Mouse (Mus musculus) midbrain, embryonic 14.5 days (tissue): ENCODE data around the gene Pde6d. TPM values are rescaled to one million over a fixed set of nuclear protein-coding genes. Genes with fewer than 3 reads are reported as not detected.

Experiments
- ATAC-seq: fragments of 200-750 bp; cut with Nextera tagmentation; 2 replicates; pipeline ENCODE4 v1.8.0; 2017; ENCODE audit warnings: moderate number of reproducible peaks, moderate library complexity; ENCODE audit not compliant: low FRiP score, low TSS enrichment
- DNase-seq: peaks from one replicate; pipeline ENCODE4 v3.0.0-alpha.2; 2015
- H3K27ac ChIP-seq: fragments of 300-500 bp; sonication (generic); replicated peaks from 2 replicates; pipeline ENCODE4 v1.5.1; 2014; ENCODE audit warnings: mild to moderate bottlenecking, low read depth, low read length, moderate library complexity
- H3K27me3 ChIP-seq: fragments of 300-500 bp; sonication (generic); 2 replicates; pipeline ENCODE4 v1.6.1; 2014; ENCODE audit warnings: low read length, control low read depth, mixed read lengths; ENCODE audit not compliant: control insufficient read depth, insufficient read depth
- H3K36me3 ChIP-seq: fragments of 300-500 bp; sonication (generic); 2 replicates; pipeline ENCODE4 v1.6.1; 2014; ENCODE audit warnings: low read length, control low read depth; ENCODE audit not compliant: control insufficient read depth, insufficient read depth
- H3K4me1 ChIP-seq: fragments of 300-500 bp; sonication (generic); 2 replicates; pipeline ENCODE4 v1.6.1; 2014; ENCODE audit warnings: mild to moderate bottlenecking, antibody characterized with exemption, low read length, control low read depth; ENCODE audit not compliant: control insufficient read depth, insufficient read depth
- H3K4me2 ChIP-seq: fragments of 300-500 bp; sonication (generic); 2 replicates; pipeline ENCODE4 v1.6.1; 2014; ENCODE audit warnings: mild to moderate bottlenecking, low read length, moderate library complexity
- H3K4me3 ChIP-seq: fragments of 300-500 bp; sonication (generic); replicated peaks from 2 replicates; pipeline ENCODE4 v1.5.1; 2014; ENCODE audit warnings: low read depth, low read length
- H3K9ac ChIP-seq: fragments of 300-500 bp; sonication (generic); replicated peaks from 2 replicates; pipeline ENCODE4 v1.6.1; 2014; ENCODE audit warnings: mild to moderate bottlenecking, low read length, moderate library complexity
- H3K9me3 ChIP-seq: fragments of 300-500 bp; sonication (generic); 2 replicates; pipeline ENCODE4 v1.6.1; 2016; ENCODE audit warnings: low read length, control low read depth, mixed read lengths; ENCODE audit not compliant: control insufficient read depth
- whole genome bisulfite sequencing: fragments of 180-500 bp; shearing (Covaris S2); extraction: QIAGEN DNeasy Blood & Tissue Kit; methylation state at CpG from one replicate; pipeline ENCODE4 v1.1.7; 2014; 5-methylcytosine and 5-hydroxymethylcytosine counted together
- polyA plus RNA-seq: library from polyadenylated mRNA; unstranded; fragments of >200 nt; fragmentation: Nextera tagmentation; extraction: Ambion mirVana; gene quantifications from 2 replicates; pipeline ENCODE4 v1.2.1, GENCODE M21; 2014

Pde6d gene
- polyA plus RNA-seq, 1 experiment from 2014 or later = 89.1 TPM

DNA sequence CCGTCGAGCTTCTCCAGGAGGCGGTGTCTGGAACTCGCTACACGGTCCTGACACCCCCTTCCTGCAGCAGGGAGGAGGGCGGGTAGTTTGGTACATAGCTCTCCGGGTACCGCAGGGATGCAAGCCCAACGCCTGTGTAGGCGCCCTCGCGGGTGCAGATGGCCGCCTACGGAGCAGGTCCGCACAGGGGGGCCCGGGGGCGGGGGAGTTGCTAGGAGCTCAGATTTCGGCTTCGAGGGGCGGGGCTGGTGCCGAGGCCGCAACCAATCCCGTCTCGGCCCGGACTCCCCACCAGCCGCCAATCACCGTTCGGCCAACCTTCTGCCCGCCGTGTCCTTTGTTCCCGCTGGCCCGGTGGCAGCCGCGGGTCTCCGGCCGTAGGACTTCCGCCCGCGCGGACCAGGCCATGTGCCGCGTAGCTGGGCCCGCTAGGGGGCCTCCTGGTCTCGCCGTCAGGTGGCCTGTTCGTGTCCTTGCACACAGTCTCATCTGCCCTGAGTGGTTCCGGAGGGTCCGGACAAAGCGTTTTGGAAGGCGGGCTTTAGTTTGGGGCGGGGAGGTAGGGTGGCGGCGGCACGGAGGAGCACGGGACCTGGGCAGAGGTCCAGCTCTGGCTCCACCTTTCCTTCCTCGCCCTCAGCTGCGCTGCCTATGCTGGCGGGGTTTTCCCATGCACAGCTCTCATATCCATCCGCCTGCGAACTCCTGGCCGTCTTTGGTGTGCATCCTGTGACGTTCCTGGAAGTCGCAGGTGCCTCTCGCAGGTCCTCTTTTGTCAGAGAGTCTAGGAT, 78.3 kb downstream of the Pde6d start:
- Histone ChIP-seq H3K27ac (peak overlapping the region; percentile 97), H3K4me2 (peak overlapping the region; percentile 84), H3K4me1 (peaks cover 25% of the 10 kb centered on the region), H3K36me3 (no peaks in the 10 kb centered on the region), H3K9me3 (no peaks in the 10 kb centered on the region), H3K9ac (peak overlapping the region; percentile 84), H3K4me3 (peak overlapping the region; percentile 46), H3K27me3 (no peaks in the 10 kb centered on the region)
- peak; percentile 90 for ATAC-seq
- peak; percentile 95 for DNase-seq
- WGBS = under 1% methylated on average over 63 of the region's 64 CpGs

DNA sequence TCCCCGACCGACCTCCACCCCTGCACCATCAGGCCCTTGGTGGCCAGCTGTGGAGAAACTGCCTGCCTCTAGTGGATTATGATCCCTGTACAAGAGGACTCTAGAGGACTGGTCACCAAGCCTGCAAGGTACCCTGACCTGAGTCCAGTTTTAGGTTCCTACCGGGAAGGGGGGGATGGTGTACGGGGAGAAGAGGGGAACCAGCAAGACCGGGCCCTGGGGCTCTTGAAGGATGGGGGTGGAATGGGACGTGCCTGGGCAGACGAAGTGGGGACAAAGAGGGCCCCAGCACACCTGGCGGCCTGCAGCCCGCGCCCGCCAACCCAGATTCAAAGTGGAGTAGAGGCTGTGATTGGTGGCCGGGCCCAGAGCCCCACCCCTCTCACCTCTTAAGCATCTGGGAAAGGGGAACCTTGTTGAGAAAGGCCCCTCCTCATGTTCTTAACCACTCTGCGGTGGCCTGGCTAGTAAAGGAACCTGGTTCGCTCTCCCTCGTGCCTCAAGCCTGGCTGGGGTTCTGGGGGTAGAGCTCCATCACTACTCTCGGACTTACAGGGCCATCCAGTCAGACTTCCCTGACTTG, 79.2 kb downstream of the Pde6d start:
- H3K9me3 ChIP-seq = no peaks in the 10 kb centered on the region
- peak overlapping the region; percentile 84 for H3K4me2 ChIP-seq
- H3K36me3 ChIP-seq = no peaks in the 10 kb centered on the region
- H3K4me3 ChIP-seq = peak overlapping the region; percentile 46
- no peaks in the 10 kb centered on the region for H3K27me3 ChIP-seq
- 7% methylated on average over 16 of the region's 16 CpGs for WGBS
- ATAC-seq = peak; percentile 6
- H3K4me1 ChIP-seq = peaks cover 25% of the 10 kb centered on the region
- peak; percentile 48 for DNase-seq
- H3K27ac ChIP-seq = peak overlapping the region; percentile 97
- H3K9ac ChIP-seq = peak overlapping the region; percentile 84

DNA sequence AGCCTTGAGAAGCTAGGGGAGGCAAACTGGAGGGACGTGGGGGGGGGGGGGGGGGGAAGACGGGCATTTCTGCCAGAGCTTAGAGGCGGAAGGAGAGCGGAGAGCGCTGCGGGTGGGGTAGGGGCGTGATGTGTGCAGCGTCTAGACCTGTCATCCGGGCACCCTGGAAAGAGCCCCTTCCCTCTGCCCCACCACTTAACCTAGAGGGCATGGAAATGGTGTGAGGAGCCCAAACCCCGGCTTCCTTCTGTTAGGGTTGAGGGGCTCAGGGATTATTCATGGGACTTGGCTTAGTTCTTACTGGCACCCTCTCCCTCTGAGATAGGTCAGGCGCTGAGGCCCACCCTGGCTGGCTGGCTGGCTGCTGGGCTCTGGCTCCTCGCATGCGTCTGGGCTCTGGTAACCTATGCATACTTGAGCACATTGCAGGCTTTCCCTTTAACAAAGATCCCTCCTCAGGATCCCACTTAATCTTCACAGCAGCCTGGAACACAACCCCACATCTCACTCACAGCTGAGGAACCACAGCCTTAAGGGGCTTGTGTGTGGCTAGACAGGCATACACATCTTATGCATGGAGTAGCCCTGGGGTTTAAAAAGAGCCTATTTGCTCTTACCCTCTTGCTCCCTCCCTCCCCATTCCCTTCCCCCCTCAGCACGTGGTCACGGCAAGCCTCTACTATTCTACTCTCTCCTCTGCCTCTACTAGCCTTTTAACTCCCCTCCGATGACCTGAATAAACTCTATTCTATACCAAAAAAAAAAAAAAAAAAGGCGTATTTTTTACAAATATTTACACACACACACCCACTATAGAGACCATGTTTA, 80.0 kb downstream of the Pde6d start:
- H3K27me3 ChIP-seq = no peaks in the 10 kb centered on the region
- H3K9me3 ChIP-seq = no peaks in the 10 kb centered on the region
- H3K27ac ChIP-seq = peak overlapping the region; percentile 67
- peak overlapping the region; percentile 10; the same call in 1 of the 2 replicates for H3K4me2 ChIP-seq
- H3K4me1 ChIP-seq = peaks cover 25% of the 10 kb centered on the region
- DNase-seq = no peak
- WGBS = 15% methylated on average over 16 of the region's 17 CpGs
- no peak for ATAC-seq
- no peak overlapping the region; the same call in 1 of the 2 replicates for H3K9ac ChIP-seq
- H3K36me3 ChIP-seq = no peaks in the 10 kb centered on the region
- H3K4me3 ChIP-seq = no peak overlapping the region

DNA sequence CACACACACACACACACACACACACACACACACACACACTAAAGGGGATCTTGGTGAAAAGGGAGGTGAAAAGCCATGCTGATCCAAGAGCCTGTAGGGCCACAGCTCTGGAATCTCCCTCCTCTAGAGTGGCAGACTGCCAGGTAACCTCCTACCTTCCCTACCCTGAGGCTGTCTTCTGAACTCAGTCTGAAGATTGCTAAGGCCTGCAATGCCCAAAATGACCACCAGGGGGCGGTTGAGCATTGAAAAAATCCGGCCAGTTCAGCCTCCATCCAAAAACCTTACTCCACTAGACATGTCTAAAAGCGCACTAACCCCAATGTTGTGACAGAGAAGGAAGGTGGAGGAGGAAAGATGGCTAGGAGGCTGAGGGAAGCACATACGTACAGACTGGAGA, 80.9 kb downstream of the Pde6d start:
- Histone ChIP-seq H3K9me3 (no peaks in the 10 kb centered on the region), H3K4me3 (no peak overlapping the region), H3K36me3 (no peaks in the 10 kb centered on the region), H3K27me3 (no peaks in the 10 kb centered on the region), H3K4me1 (peaks cover 25% of the 10 kb centered on the region), H3K9ac (no peak overlapping the region), H3K4me2 (0 out of 2 replicates have a peak overlapping the region, but pooled peaks have one; percentile 16), H3K27ac (peak overlapping the region; percentile 67)
- DNase-seq (peak; percentile 94), ATAC-seq (0 out of 2 replicates have a peak, but pooled peaks have one; percentile 0)
- WGBS = under 1% methylated on average over 4 of the region's 4 CpGs

DNA sequence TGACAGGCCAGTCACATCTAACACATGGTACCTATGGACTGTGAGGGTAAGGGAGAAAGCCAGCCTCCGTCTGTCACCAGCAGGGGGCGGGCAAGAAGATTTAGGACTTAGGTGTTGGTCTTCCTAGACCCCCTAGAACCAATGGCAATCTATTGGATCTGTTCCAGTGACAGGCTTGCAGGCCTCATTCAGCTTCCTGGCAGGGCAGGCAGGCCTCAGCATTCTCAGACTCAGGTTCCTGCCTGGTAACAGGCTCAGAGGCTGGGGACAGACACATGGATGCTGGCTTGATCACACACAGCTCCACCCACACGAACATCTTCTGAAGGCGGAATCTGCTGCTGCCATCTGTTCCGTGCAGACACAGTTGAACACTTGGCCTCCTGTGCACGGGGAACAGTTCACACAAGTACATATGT, 81.3 kb downstream of the Pde6d start:
- no peaks in the 10 kb centered on the region for H3K27me3 ChIP-seq
- no peaks in the 10 kb centered on the region for H3K9me3 ChIP-seq
- H3K4me3 ChIP-seq = no peak overlapping the region
- H3K4me2 ChIP-seq = no peak overlapping the region
- DNase-seq = peak; percentile 74
- 0 out of 2 replicates have a peak overlapping the region, but pooled peaks have one; percentile 32 for H3K27ac ChIP-seq
- ATAC-seq = no peak
- 34% methylated on average over 6 of the region's 6 CpGs for WGBS
- peaks cover 25% of the 10 kb centered on the region for H3K4me1 ChIP-seq
- no peak overlapping the region for H3K9ac ChIP-seq
- no peaks in the 10 kb centered on the region for H3K36me3 ChIP-seq

DNA sequence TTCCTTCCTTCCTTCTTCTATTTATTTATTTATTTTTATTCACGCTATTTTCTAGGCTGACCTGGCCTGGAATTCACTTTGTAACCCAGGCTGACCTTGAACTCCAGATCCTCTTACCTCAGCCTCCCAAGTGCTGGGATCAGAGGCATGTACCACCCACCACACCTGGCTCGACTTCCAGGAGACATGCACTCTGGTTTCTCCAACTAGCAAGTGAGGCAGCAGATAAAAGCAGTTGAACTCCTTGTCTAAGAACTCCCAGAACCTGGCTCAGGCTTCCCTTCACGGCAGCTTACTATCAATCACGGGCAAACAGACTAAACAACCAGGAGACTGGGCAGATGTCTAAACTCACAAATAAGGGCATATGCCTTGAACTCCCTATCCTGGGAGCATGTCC, 81.7 kb downstream of the Pde6d start:
- WGBS = 71% methylated on average over 4 of the region's 4 CpGs
- Histone ChIP-seq H3K36me3 (no peaks in the 10 kb centered on the region), H3K27ac (no peak overlapping the region), H3K9ac (no peak overlapping the region), H3K4me1 (peaks cover 25% of the 10 kb centered on the region), H3K4me2 (no peak overlapping the region), H3K27me3 (no peaks in the 10 kb centered on the region), H3K9me3 (no peaks in the 10 kb centered on the region), H3K4me3 (no peak overlapping the region)
- DNase-seq = no peak
- no peak for ATAC-seq

DNA sequence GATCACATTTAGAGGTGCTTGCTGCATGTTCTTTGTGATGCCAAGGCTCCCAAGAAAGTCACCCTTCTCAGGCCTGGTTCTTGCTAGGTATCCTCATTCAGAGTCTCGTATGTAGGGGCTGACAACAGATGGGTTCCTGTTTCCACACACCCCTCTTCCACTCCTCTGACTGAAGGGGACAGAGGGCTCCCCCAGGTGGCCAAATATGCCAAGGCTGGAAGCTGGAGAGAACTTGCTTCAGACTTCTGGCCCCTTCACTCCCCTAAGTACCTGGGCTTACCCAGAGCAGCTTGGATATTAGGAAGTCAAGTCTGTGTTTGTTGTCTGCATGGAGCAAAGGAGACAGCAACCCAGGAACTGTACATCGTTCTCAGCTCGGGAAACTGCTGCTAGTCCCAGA, 82.5 kb downstream of the Pde6d start:
- ATAC-seq = no peak
- WGBS = 44% methylated on average over 3 of the region's 3 CpGs
- H3K4me1 ChIP-seq = peaks cover 17% of the 10 kb centered on the region
- H3K4me2 ChIP-seq = no peak overlapping the region
- H3K9me3 ChIP-seq = no peaks in the 10 kb centered on the region
- no peak overlapping the region for H3K27ac ChIP-seq
- H3K27me3 ChIP-seq = no peaks in the 10 kb centered on the region
- no peak overlapping the region for H3K4me3 ChIP-seq
- no peak overlapping the region for H3K9ac ChIP-seq
- DNase-seq = peak; percentile 65
- no peaks in the 10 kb centered on the region for H3K36me3 ChIP-seq

DNA sequence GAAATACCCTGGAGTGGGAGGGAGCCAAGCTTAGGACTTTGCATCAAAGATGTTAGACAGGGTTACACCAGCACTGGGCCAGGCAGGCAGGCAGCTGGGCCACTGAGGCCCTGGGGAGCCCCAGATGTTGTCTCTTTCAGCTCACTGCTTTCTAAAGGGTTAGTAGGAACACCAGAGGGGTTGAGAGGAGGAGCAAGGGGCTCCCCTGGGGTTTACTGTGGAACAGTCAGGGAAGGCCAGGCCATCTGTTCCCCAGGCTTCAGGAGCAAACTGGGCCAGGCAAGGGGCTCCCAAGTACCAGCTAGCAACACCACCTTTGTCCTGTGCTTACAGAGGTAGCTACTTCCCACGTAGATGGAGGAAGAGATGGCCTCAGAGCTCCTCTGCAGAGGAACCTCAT, 83.8 kb downstream of the Pde6d start:
- DNase-seq = no peak

More for the DNA sequence above, 83.8 kb downstream of the Pde6d start:
- H3K9me3 ChIP-seq = no peaks in the 10 kb centered on the region
- no peaks in the 10 kb centered on the region for H3K27me3 ChIP-seq
- H3K4me2 ChIP-seq = no peak overlapping the region
- H3K4me3 ChIP-seq = no peak overlapping the region
- no peak for ATAC-seq
- H3K36me3 ChIP-seq = no peaks in the 10 kb centered on the region
- H3K9ac ChIP-seq = no peak overlapping the region
- peaks cover 11% of the 10 kb centered on the region for H3K4me1 ChIP-seq
- WGBS = 41% methylated on average over 1 of the region's 1 CpGs
- peak overlapping the region; percentile 14; the same call in 1 of the 2 replicates for H3K27ac ChIP-seq
